Mouse (Mus musculus): Measurements from ENCODE around the gene Itga6. TPM values are rescaled to one million over a fixed set of nuclear protein-coding genes. Genes with fewer than 3 reads are reported as not detected.
A peak's percentile ranks its signal among the peaks of the same experiment; 100 is the strongest.

Gene Itga6
- polyA plus RNA-seq, 1 experiment from 2014 or later, result 78.2 TPM

DNA sequence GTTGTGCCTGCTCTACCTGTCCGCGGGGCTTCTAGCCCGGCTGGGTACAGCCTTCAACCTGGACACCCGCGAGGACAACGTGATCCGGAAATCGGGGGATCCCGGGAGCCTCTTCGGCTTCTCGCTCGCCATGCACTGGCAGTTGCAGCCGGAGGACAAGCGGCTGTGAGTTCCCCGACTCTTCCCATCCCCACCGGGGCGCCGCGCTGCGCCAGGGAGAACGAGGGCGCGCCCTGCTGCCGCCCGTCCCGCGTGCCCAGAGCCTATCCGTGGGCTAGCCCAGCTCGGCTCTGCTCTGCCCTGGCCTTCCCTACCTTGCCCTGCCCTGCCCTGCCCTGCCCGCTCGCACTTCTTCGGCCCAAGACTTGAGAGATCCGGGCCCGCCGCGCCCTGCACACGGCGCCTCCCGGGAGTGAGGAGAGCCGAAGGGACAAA, 41.8 kb downstream of the Itga6 start:
- no peaks in the 10 kb centered on the region for H3K27me3 ChIP-seq (replicated peaks; ENCODE audit: insufficient read depth, low read length)
- peak; percentile 80 for ATAC-seq
- no peaks in the 10 kb centered on the region for H3K9me3 ChIP-seq (ENCODE audit: low read length)
- peak; percentile 50 for DNase-seq (ENCODE audit: low spot score)
- H3K4me3 ChIP-seq (ENCODE audit: low read depth, low read length), result peak overlapping the region; percentile 77
- peak overlapping the region; percentile 93 for H3K4me2 ChIP-seq (replicated peaks; ENCODE audit: low read depth, low read length)
- no peaks in the 10 kb centered on the region for H3K36me3 ChIP-seq (ENCODE audit: insufficient read depth, low read length)
- under 1% methylated on average over 39 of the region's 40 CpGs for WGBS
- no peak for TF ChIP-seq CTCF (IDR thresholded peaks at IDR 0.05)
- TF ChIP-seq EP300 (IDR thresholded peaks at IDR 0.05), result no peak
- no peaks in the 10 kb centered on the region; the same call in 1 of the 2 replicates for H3K4me1 ChIP-seq (ENCODE audit: insufficient read depth, low read depth, low read length)
- peak overlapping the region; percentile 92 for H3K27ac ChIP-seq (ENCODE audit: low read length)
- H3K9ac ChIP-seq (replicated peaks; ENCODE audit: low read depth), result peak overlapping the region; percentile 80

DNA sequence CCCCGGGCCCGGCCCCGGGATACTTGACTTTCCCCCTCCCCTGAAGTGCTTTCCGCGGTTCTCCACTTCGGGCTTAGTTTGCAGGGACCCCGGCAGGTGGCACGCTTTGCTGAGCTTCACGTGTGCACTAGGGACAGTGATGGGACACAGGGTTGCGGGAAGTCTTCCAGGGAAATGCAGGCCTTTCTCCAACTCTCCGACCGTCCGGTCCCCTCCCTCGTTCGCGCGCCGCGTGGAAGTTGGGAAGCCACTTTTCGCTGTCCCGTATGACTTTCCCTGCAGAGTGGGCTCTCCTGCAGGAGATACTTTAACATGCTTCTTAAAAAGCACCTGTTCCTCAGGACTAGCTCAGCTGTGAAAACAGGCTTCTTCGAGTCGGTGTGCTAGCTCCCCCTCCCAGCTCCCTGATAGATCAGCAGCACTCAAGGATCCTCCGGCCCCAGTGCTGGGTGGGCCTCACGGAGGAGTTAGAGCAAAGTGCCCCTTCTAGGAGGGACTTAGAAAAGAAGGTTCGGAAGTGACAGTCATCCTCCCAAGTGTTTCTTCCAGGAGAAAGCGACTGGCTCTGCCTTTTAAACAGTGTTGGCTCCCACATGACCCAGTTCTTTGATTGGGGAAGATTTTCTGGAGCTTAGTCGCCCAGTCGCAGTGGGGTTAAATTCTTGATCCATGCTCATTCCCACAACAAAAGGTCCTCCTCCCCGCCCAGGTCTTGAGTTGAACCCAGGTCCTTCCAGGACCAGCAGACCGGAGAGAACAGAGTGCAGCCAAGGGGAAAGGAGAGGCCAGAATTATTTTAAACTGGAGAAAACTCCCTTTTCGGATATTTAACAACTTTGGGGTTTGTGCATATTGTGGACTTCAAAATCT, 42.4 kb downstream of the Itga6 start:
- no peak; the same call in 1 of the 2 replicates for ATAC-seq
- H3K4me2 ChIP-seq (replicated peaks; ENCODE audit: low read depth, low read length), result peak overlapping the region; percentile 93
- peak; percentile 52 for DNase-seq (ENCODE audit: low spot score)
- H3K36me3 ChIP-seq (ENCODE audit: insufficient read depth, low read length), result no peaks in the 10 kb centered on the region
- TF ChIP-seq EP300 (IDR thresholded peaks at IDR 0.05), result no peak
- TF ChIP-seq CTCF (IDR thresholded peaks at IDR 0.05), result peak; percentile 35; the same call in 1 of the 2 replicates
- H3K27me3 ChIP-seq (replicated peaks; ENCODE audit: insufficient read depth, low read length), result no peaks in the 10 kb centered on the region
- H3K27ac ChIP-seq (ENCODE audit: low read length), result peak overlapping the region; percentile 92
- H3K4me3 ChIP-seq (ENCODE audit: low read depth, low read length), result peak overlapping the region; percentile 77
- 4% methylated on average over 32 of the region's 32 CpGs for WGBS
- peak overlapping the region; percentile 80 for H3K9ac ChIP-seq (replicated peaks; ENCODE audit: low read depth)
- no peaks in the 10 kb centered on the region for H3K9me3 ChIP-seq (ENCODE audit: low read length)
- H3K4me1 ChIP-seq (ENCODE audit: insufficient read depth, low read depth, low read length), result no peaks in the 10 kb centered on the region; the same call in 1 of the 2 replicates

DNA sequence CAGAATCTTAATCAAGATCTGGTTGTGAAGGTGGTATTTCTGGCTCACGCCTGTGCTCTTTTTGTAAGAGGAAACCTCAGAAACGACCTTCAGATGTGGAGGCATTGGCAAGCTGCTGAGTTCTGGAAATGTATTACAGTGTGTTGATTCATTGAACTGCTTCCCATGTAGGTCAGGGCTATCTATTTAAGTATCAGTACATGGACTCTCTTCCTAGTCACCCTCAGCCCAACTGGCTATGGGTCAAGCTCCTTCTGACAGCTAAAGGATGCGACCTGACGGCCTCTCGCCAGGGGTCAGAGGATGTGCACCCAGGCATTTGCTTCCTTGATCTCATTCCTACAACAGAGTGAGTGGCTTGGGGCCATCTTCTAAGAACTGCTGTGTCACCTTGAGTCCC, 45.3 kb downstream of the Itga6 start:
- WGBS, result 77% methylated on average over 5 of the region's 5 CpGs
- Histone ChIP-seq H3K4me2 (replicated peaks; ENCODE audit: low read depth, low read length) (no peak overlapping the region), H3K9me3 (ENCODE audit: low read length) (no peaks in the 10 kb centered on the region), H3K27ac (ENCODE audit: low read length) (no peak overlapping the region), H3K27me3 (replicated peaks; ENCODE audit: insufficient read depth, low read length) (no peaks in the 10 kb centered on the region), H3K4me1 (ENCODE audit: insufficient read depth, low read depth, low read length) (peaks cover 5% of the 10 kb centered on the region; the same call in 1 of the 2 replicates), H3K4me3 (ENCODE audit: low read depth, low read length) (no peak overlapping the region), H3K9ac (replicated peaks; ENCODE audit: low read depth) (no peak overlapping the region), H3K36me3 (ENCODE audit: insufficient read depth, low read length) (no peaks in the 10 kb centered on the region)
- DNase-seq (ENCODE audit: low spot score) (no peak), ATAC-seq (no peak)
- no peak for TF ChIP-seq CTCF (IDR thresholded peaks at IDR 0.05)
- no peak for TF ChIP-seq EP300 (IDR thresholded peaks at IDR 0.05)

DNA sequence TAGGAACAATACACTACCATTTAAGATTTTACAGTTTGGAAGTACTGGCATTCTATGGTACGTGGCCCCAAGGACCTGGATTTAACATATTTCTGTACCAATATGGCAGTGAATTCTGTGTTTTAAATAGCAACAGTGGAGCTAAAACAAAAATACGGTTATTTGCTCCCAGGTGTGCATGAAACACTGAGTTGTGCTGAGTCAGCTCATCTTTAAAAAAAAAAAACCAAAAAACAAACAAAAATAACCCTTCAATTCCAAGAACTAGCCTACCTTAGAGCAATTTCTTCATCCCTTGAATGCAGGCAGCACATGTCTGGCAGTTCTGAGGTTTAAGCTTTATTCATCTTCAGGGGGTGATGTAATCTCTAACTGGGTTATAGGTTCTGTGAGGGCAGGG, 45.8 kb downstream of the Itga6 start:
- no peak overlapping the region for H3K4me2 ChIP-seq (replicated peaks; ENCODE audit: low read depth, low read length)
- no peaks in the 10 kb centered on the region for H3K27me3 ChIP-seq (replicated peaks; ENCODE audit: insufficient read depth, low read length)
- H3K9ac ChIP-seq (replicated peaks; ENCODE audit: low read depth), result no peak overlapping the region
- no peak for ATAC-seq
- DNase-seq (ENCODE audit: low spot score), result no peak
- no peaks in the 10 kb centered on the region for H3K36me3 ChIP-seq (ENCODE audit: insufficient read depth, low read length)
- H3K27ac ChIP-seq (ENCODE audit: low read length), result no peak overlapping the region
- H3K4me3 ChIP-seq (ENCODE audit: low read depth, low read length), result no peak overlapping the region
- H3K4me1 ChIP-seq (ENCODE audit: insufficient read depth, low read depth, low read length), result peaks cover 5% of the 10 kb centered on the region; the same call in 1 of the 2 replicates
- no peaks in the 10 kb centered on the region for H3K9me3 ChIP-seq (ENCODE audit: low read length)
- WGBS, result 83% methylated on average over 2 of the region's 2 CpGs
- TF ChIP-seq EP300 (IDR thresholded peaks at IDR 0.05), result no peak

DNA sequence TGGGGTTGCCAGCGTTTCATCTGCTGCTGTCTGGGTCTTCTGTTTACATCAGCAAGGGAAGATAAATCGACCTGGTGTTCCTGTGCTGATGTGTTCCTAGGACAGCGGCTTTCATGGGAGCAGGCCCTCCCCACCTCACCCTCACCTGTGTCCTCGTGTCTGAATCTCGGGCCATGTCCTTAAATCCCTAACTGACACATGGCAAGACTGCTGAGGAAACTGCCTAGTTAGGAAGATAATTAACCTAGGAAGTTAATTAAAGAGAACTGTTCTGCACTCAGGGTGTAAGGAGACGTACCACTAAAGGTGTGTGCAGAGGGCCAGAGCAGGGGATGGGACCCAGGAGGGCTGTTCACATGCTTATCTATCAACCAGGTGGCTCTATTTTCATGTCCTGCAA, 48.7 kb downstream of the Itga6 start:
- no peak overlapping the region for H3K27ac ChIP-seq (ENCODE audit: low read length)
- H3K9me3 ChIP-seq (ENCODE audit: low read length), result no peaks in the 10 kb centered on the region
- no peaks in the 10 kb centered on the region for H3K36me3 ChIP-seq (ENCODE audit: insufficient read depth, low read length)
- ATAC-seq, result no peak
- no peak overlapping the region for H3K9ac ChIP-seq (replicated peaks; ENCODE audit: low read depth)
- TF ChIP-seq EP300 (IDR thresholded peaks at IDR 0.05) (no peak), CTCF (IDR thresholded peaks at IDR 0.05) (no peak)
- H3K4me1 ChIP-seq (ENCODE audit: insufficient read depth, low read depth, low read length), result peaks cover 5% of the 10 kb centered on the region; the same call in 1 of the 2 replicates
- no peak for DNase-seq (ENCODE audit: low spot score)
- H3K27me3 ChIP-seq (replicated peaks; ENCODE audit: insufficient read depth, low read length), result no peaks in the 10 kb centered on the region
- 38% methylated on average over 6 of the region's 6 CpGs for WGBS
- no peak overlapping the region for H3K4me2 ChIP-seq (replicated peaks; ENCODE audit: low read depth, low read length)
- no peak overlapping the region for H3K4me3 ChIP-seq (ENCODE audit: low read depth, low read length)

DNA sequence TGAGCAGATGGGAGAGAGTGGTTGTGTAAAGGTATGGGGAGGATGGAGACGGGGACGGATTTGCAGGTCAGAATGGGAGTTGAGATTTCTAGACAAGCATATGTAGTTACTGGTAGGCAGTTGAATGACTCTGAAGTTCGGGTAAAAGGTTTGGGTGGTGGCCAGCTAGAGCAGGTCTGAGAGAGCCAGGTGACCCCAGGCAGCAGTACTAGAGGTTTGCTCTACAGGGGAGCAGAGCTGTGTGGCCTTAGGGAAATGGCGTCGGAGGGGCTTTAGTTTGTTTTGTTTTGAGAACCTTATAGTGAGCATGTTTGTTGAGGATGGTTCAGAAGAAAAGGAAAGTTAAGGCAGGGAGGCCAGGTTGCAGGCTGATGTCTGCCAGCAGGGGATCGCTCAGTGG, 51.4 kb downstream of the Itga6 start:
- WGBS, result 77% methylated on average over 6 of the region's 6 CpGs
- H3K4me2 ChIP-seq (replicated peaks; ENCODE audit: low read depth, low read length), result no peak overlapping the region
- TF ChIP-seq CTCF (IDR thresholded peaks at IDR 0.05) (no peak), EP300 (IDR thresholded peaks at IDR 0.05) (no peak)

More for the DNA sequence above, 51.4 kb downstream of the Itga6 start:
- Histone ChIP-seq H3K36me3 (ENCODE audit: insufficient read depth, low read length) (no peaks in the 10 kb centered on the region), H3K4me3 (ENCODE audit: low read depth, low read length) (no peak overlapping the region), H3K9me3 (ENCODE audit: low read length) (no peaks in the 10 kb centered on the region), H3K4me1 (ENCODE audit: insufficient read depth, low read depth, low read length) (peaks cover 8% of the 10 kb centered on the region; the same call in 1 of the 2 replicates), H3K27me3 (replicated peaks; ENCODE audit: insufficient read depth, low read length) (no peaks in the 10 kb centered on the region), H3K27ac (ENCODE audit: low read length) (no peak overlapping the region), H3K9ac (replicated peaks; ENCODE audit: low read depth) (no peak overlapping the region)
- DNase-seq (ENCODE audit: low spot score) (no peak), ATAC-seq (no peak)

Data from lung, postnatal 0 days (tissue).